Mouse (Mus musculus): Measurements from ENCODE around the gene Sval2. TPM values are rescaled to one million over a fixed set of nuclear protein-coding genes. Genes with fewer than 3 reads are reported as not detected.

Gene Sval2
- total RNA-seq (2021): not detected
- long read RNA-seq, experiment 1: 0 reads
- long read RNA-seq, experiment 2: 0 reads

DNA sequence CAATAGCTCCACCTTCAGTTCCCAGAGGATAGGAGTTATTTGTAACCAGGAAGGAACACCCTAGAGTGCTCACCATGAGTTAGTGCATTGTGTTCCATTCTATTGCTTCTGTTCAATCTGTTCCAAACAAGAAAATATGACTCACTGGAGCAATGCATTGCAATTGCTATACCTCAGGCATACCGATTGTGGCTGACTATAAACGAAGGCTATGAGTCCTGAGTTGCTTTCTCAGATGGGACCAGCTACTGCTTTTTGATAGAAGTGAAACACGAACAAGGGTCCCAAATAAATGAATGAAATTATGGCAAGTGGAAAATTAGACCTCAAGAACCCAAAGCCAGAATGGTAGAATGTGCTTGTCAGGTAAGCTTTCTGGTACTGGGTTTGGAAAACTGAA is at the start of gene Sval2:
Sval2 (plus strand) TSS at position 301 of the 400 bp plus-strand sequence.
- no peak for DNase-seq

DNA sequence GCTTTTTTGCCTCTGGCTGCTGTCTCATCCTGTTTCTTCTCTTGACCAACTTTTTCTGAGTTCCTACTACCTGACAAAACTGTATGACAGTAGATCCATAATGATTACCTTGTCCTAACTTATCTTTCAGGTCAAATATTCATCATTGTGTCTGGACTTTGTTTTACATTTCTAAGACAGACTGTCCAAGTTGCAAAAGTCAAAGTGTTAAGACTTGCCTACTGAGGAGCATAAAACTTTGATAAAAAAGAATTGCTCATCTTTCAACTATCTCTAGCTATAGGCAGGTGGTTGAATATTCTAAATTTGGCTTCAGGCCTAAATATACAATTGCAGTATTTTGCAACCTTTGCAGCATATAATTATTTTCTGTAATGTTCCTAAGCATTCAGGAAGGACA is 28.7 kb upstream of the Sval2 start:
- no peak for DNase-seq

DNA sequence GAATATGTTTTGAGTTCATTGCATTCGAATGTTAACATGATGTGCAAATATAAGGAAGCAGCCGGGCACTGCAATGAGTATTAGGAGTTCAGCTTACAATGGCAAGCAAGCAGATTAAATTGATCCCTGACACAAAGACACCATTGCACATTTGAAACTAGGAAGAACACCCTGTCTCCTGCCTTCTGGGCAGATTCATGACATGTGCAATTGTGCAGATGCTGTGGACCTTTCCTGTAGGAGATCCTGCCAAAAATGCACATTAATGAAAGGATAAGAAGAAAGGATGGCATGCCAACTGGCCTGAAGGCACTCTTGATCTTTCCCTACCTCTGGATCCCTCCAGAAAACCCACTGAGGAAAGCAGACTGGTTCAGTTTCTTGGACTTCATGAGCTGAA is 23.3 kb upstream of the Sval2 start:
- DNase-seq: no peak

DNA sequence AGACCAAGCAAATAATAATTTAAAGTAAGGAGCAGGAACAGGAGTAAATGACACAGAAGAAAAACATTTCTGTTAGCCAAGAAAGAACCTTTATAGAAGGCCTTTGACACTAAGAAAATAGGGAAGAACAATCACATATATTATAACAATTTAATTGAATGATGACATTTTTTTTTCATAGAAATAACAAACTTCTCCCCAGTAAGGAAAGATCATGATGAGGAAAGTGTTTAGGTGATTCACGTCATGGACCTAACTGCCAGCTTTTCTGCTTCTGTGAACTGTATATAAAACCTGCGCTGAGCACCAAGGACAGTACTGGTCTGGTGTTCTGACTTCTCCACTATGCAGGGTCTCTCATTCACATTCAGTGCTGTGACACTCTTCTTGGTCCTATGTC is 5.6 kb upstream of the Sval2 start, which contains the start of gene Pip:
Pip (plus strand) TSS at position 301 of the 400 bp plus-strand sequence.
- no peak for DNase-seq

DNA sequence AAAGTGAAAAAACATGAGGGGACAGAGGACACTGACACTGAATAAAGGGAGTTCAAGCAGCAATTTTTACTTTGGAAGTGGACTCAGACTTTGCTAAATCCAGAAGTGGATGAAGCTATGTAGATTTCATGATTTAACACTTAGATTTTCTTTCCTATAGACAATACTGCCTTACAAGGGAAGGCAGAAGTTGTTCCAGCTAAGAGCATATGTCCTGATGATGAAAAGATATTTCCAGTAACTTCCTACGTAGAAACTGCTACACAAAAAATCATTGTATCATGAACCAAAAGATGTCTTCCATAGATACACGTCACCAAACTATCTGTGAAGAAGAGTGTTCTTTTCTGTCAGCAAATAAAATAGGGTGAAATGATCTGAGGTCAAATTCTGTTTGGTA is 11.2 kb downstream of the Sval2 start:
- no peak for DNase-seq

DNA sequence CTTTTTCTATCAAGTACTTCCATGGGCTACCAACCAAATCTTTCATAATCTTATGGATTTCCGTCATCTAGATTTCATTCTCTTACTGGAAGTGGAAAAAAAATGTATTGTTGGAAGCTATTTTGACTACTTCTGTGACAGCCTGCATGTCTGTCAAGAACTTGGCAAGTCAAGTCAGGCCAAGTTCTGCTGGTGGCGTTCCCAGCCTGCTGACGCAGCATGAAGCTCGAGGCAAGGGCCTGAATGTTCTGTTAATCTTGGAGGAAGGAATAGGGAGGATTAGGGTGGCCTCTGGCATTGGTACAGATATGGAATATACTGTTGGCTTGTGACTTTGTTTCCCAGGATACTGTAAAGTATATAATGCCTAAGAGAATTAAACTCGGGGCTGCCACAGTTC is 58.8 kb downstream of the Sval2 start:
- no peak for DNase-seq

Other genes with a start within 250 kb of the Sval2 start
- gene Ephb6, start 247.5 kb upstream of the Sval2 start, total RNA-seq (2021): 1 to 10 TPM; 2.2 to 4.7 TPM
- not detected for gene Trpv6, start 216.6 kb upstream of the Sval2 start, total RNA-seq (2021)
- not detected for gene Trpv5, start 172.2 kb upstream of the Sval2 start, total RNA-seq (2021)
- gene Llcfc1, start 168.6 kb upstream of the Sval2 start, total RNA-seq (2021): not detected
- gene Kel, start 148.7 kb upstream of the Sval2 start, total RNA-seq (2021): 1 to 10 TPM in 1 of 2 experiments, not detected in 1; 2.3 TPM
- gene Olfr459, start 77.8 kb upstream of the Sval2 start, total RNA-seq (2021): not detected
- not detected for gene Pip, start 5.5 kb upstream of the Sval2 start, total RNA-seq (2021)
- gene Sval1, start 98.6 kb downstream of the Sval2 start, total RNA-seq (2021): not detected
- not detected for gene Sval3, start 115.2 kb downstream of the Sval2 start, total RNA-seq (2021)
- gene Sva, start 185.4 kb downstream of the Sval2 start, total RNA-seq (2021): not detected